Mouse (Mus musculus) G1E (cell line): Measurements from ENCODE around the gene Rgs21. TPM values are rescaled to one million over a fixed set of nuclear protein-coding genes. Genes with fewer than 3 reads are reported as not detected.

Experiments
- ATAC-seq: 2 replicates; pipeline ENCODE4 v1.8.0; 2016; ENCODE audit warnings: mild to moderate bottlenecking; ENCODE audit not compliant: insufficient number of reproducible peaks, poor library complexity, low FRiP score, severe bottlenecking; ENCODE audit errors: extremely low read depth
- DNase-seq: peaks from one replicate; pipeline ENCODE4 v3.0.0; 2012; ENCODE audit warnings: low spot score
- H3K27me3 ChIP-seq: 2 replicates; pipeline ENCODE4 v1.6.1; 2012; ENCODE audit warnings: mild to moderate bottlenecking, low read length, inconsistent platforms; ENCODE audit not compliant: insufficient read depth
- H3K36me3 ChIP-seq: replicated peaks from 2 replicates; pipeline ENCODE3; 2012; ENCODE audit warnings: mild to moderate bottlenecking, inconsistent platforms
- H3K4me1 ChIP-seq: 2 replicates; pipeline ENCODE4 v1.6.1; 2012; ENCODE audit warnings: low read depth, low read length, inconsistent platforms, mixed read lengths; ENCODE audit not compliant: insufficient read depth
- H3K4me3 ChIP-seq: 2 replicates; pipeline ENCODE4 v1.5.1; 2012; ENCODE audit warnings: low read depth, mild to moderate bottlenecking, inconsistent platforms, low read length, moderate library complexity, mixed read lengths
- H3K9me3 ChIP-seq: replicated peaks from 2 replicates; pipeline ENCODE4 v1.6.1; 2012; ENCODE audit warnings: inconsistent platforms
- CTCF ChIP-seq: IDR thresholded peaks from 2 replicates; pipeline ENCODE4 v1.5.1; 2012; ENCODE audit warnings: low read depth, low read length, inconsistent platforms, mixed read lengths
- GATA1 ChIP-seq: IDR thresholded peaks from 2 replicates; pipeline ENCODE4 v1.6.1; 2012; ENCODE audit warnings: borderline replicate concordance, low read length, inconsistent platforms, mixed read lengths
- GATA2 ChIP-seq: IDR thresholded peaks from 2 replicates; pipeline ENCODE4 v1.6.1; 2012; ENCODE audit warnings: low read depth, low read length, inconsistent platforms, borderline replicate concordance
- POLR2AphosphoS5 ChIP-seq: IDR thresholded peaks from 2 replicates; pipeline ENCODE4 v1.6.1; 2012; ENCODE audit warnings: low read depth, low read length, inconsistent platforms; ENCODE audit not compliant: insufficient replicate concordance
- TAL1 ChIP-seq: conservative IDR thresholded peaks from 2 replicates; pipeline ENCODE4 v1.6.1; 2012; ENCODE audit warnings: low read depth, low read length, inconsistent platforms, mixed read lengths
- polyA plus RNA-seq: library from polyadenylated mRNA; stranded (reverse); fragments of >175 nt; gene quantifications from 2 replicates; pipeline ENCODE4 v1.2.3, GENCODE M21; 2012
- total RNA-seq, 2 experiments: library from RNA; stranded (forward) in 1 of 2; stranded (reverse) in 1 of 2; fragments of 200-1000 nt in 1 of 2; fragments of >200 nt in 1 of 2; fragmentation: Nextera tagmentation in 1 of 2; gene quantifications; 2 replicates each; pipeline ENCODE4 v1.2.3; 2014 to 2017

Gene Rgs21
- total and polyA plus RNA-seq, 3 experiments, result 0.16 TPM; not detected in 2

DNA sequence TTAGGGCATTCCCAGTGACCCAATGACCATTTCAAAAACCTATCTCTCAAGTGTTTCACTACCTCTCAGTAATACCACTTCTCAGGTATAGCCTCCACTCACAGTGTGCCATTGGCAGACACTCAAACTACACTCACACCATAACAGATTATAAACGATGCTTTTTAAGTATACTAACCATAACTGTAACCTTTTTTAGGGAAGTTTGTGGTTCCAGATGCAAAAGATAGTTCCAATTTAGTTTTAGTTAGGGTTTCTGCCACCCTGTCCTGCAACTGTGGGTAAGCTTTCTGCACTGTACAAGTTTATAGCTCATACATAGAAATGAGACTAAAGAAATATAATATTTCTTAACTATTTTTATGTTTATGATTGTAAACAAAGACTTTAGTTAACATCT is 67.7 kb downstream of the Rgs21 start:
- Histone ChIP-seq H3K9me3 (no peaks in the 10 kb centered on the region), H3K4me1 (no peaks in the 10 kb centered on the region), H3K27me3 (no peaks in the 10 kb centered on the region), H3K36me3 (no peaks in the 10 kb centered on the region), H3K4me3 (no peak overlapping the region)
- no peak for DNase-seq
- TF ChIP-seq GATA2, result no peak
- TF ChIP-seq GATA1, result no peak
- TF ChIP-seq CTCF, result no peak
- no peak; the same call in 1 of the 2 replicates for ATAC-seq

DNA sequence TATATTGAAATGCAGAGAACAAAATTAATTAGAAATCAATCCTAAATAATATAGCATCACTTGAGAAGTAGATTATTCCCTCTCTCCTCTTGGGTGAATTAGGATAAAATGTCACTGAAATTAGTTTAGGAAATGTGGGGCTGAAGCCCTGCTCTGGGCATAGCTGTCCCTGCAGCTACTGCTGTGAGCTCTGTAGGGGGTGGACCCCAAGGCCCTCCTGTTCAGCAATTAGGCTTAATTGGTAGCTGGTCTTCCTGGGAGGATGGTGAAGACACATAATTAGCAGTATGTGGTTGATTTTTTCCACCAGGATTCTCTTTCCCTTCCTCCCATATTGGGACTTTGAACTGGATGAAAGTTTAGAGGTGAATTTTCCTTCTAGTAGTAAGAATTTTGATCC is 68.7 kb downstream of the Rgs21 start:
- Histone ChIP-seq H3K4me3 (no peak overlapping the region), H3K9me3 (no peaks in the 10 kb centered on the region), H3K36me3 (no peaks in the 10 kb centered on the region), H3K27me3 (no peaks in the 10 kb centered on the region), H3K4me1 (no peaks in the 10 kb centered on the region)
- ATAC-seq (no peak), DNase-seq (no peak)
- TF ChIP-seq CTCF, result no peak

DNA sequence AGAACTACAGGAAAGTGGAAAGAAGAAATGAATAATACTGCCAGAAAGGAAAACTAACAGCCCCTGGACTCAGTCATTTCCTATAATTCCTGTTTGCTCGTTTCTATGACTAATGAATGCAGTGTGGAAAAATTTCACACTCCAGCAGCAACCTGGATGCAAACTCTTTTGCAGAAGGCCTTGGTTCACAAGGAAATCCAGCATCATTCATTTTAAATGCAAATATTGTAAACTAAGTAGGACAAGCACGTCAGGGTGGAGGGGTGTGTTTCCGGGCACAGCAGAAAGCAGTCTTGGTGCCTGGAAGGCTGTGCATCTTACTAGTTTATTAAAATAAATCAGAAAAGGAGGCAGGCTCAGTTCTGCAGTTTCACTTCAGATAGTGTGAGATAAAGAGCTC is 69.4 kb downstream of the Rgs21 start:
- Histone ChIP-seq H3K27me3 (no peaks in the 10 kb centered on the region), H3K9me3 (no peaks in the 10 kb centered on the region), H3K36me3 (no peaks in the 10 kb centered on the region), H3K4me1 (no peaks in the 10 kb centered on the region), H3K4me3 (no peak overlapping the region)
- DNase-seq (no peak), ATAC-seq (no peak)
- TF ChIP-seq GATA1, result no peak
- TF ChIP-seq GATA2, result no peak
- no peak for TF ChIP-seq POLR2AphosphoS5
- no peak for TF ChIP-seq CTCF
- TF ChIP-seq TAL1, result no peak

DNA sequence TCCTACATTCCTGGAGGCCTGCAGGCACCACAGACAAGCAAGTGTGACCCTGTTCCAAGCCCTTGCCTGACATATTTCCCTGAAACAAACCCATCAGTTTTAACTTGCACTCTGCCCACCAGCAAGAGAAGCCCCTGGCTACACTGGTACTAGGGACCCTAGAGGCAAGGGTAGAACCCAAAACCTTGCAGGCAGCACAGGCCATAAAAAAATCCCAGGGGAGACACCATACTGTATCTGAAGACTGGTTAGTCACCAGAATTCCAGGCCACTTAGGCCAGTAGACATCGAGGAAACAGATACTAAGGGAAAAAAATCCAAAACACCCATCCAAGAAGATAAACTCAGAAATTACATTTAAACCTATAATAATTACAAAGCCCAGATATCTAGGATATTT is 74.1 kb downstream of the Rgs21 start:
- no peaks in the 10 kb centered on the region for H3K4me1 ChIP-seq
- no peaks in the 10 kb centered on the region for H3K36me3 ChIP-seq
- no peak for DNase-seq
- H3K27me3 ChIP-seq, result no peaks in the 10 kb centered on the region
- H3K9me3 ChIP-seq, result peaks cover 6% of the 10 kb centered on the region
- no peak overlapping the region for H3K4me3 ChIP-seq
- no peak for ATAC-seq
- TF ChIP-seq CTCF, result no peak
- TF ChIP-seq GATA2, result no peak
- no peak for TF ChIP-seq GATA1
- no peak for TF ChIP-seq POLR2AphosphoS5
- TF ChIP-seq TAL1, result no peak

- Histone ChIP-seq H3K27me3 (no peaks in the 10 kb centered on the region), H3K4me1 (no peaks in the 10 kb centered on the region), H3K4me3 (no peak overlapping the region), H3K9me3 (peaks cover 6% of the 10 kb centered on the region), H3K36me3 (no peaks in the 10 kb centered on the region)
- no peak for TF ChIP-seq GATA1
- no peak for TF ChIP-seq GATA2
- TF ChIP-seq CTCF, result no peak
- TF ChIP-seq POLR2AphosphoS5, result no peak
- TF ChIP-seq TAL1, result no peak
- no peak for ATAC-seq
- no peak for DNase-seq
Measured at GRCm38 (mm10) chr1:144488223-144488835, 79.1 kb downstream of the Rgs21 start.

Other genes starting within 250 kb of the Rgs21 start
- gene Rgs18, start 207.8 kb upstream of the Rgs21 start, total RNA-seq (2014; fragmentation: Nextera tagmentation), result 14.5 and 16.5 TPM in 2 replicates
- 28.1 and 29.5 TPM in 2 replicates for gene Rgs18, start 207.8 kb upstream of the Rgs21 start, total RNA-seq (2017)
- 0.41 and 0.54 TPM in 2 replicates for gene Rgs18, start 207.8 kb upstream of the Rgs21 start, polyA plus RNA-seq